Mouse (Mus musculus) gastrocnemius, postnatal 10 days (tissue): Measurements from ENCODE around the gene Foxj3. TPM values are rescaled to one million over a fixed set of nuclear protein-coding genes. Genes with fewer than 3 reads are reported as not detected.

ENCODE experiments used
- DNase-seq: peaks from one replicate; pipeline ENCODE4 v3.0.0; 2021; ENCODE audit warnings: mixed read lengths
- total RNA-seq, 2 experiments: library from RNA; stranded (reverse); gene quantifications; 2 replicates each; pipeline ENCODE4 v1.2.3; 2021

Foxj3 gene
- total RNA-seq, 2 experiments from 2014 or later = 32.1 to 38.2 TPM

DNA sequence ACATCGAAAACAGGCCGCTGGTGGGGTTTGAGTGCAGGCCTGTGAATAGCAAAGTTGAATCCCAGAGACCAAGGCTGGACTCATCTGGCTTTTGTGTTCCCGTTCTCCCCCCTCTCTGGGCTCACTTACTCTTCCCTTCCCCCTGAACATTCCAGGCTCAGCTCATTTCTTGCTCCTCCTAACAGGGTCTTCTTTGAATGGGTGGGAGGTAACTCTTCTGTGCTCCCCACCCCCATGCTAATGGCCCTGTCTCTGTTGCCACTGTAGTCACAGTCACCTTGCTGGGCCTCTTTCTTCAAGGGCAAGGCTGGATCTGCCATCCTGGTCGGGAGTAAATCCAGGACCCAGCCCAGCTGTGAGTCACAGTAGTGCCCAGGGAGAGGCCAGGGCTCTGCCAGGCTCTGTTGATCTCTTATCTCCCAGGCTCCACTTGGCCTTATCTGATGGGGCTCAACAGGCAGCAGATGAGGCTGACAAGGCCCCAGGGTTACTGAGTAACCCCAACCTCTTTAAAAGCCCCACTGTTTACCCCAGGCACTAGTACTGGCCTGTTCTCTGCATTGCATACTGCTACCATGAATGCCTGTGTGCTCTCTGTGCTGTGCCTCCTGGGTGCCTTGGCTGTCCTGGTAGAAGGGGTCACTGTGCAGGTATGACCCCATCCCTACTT is 100.5 kb downstream of the Foxj3 start, which contains the start of gene Guca2a:
Gene Guca2a, plus strand, starts transcription at position 529 of the 670 bp plus-strand sequence.
- no peak for DNase-seq

GRCm38 (mm10) chr4:119637946-119638345 is 101.1 kb downstream of the Foxj3 start:
- no peak for DNase-seq

GRCm38 (mm10) chr4:119638656-119639055 is 101.9 kb downstream of the Foxj3 start:
- no peak for DNase-seq

- no peak for DNase-seq
Observed at GRCm38 (mm10) chr4:119642666-119643065, 105.9 kb downstream of the Foxj3 start.

DNA sequence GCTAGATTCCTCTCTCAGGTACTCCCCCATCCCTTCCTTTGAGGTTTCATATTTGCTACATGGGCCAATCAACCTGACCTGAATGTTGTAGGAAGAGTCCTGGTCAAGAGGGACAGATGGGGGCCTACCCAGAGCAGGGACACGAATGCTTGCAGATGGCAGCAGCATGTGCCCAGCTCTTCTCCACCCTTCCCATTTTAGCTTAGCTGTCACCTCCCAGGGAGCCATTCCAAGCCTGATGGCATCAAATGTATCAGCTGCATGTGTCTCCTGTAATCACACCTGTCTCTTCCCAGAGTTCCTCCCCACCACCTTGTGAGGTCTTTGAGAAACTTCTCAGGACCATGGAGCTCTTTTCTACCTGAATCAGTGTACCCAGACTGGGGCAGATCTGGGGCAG is 120.2 kb downstream of the Foxj3 start:
- no peak for DNase-seq

GRCm38 (mm10) chr4:119658246-119658645 is 121.4 kb downstream of the Foxj3 start:
- no peak for DNase-seq

- no peak for DNase-seq
Observed at GRCm38 (mm10) chr4:119658731-119659130, 121.9 kb downstream of the Foxj3 start, which contains the start of gene Guca2b. Guca2b (minus strand) TSS chr4:119658954.

- DNase-seq = no peak
Observed at GRCm38 (mm10) chr4:119660007-119660406, 123.2 kb downstream of the Foxj3 start.

- DNase-seq = no peak
Observed at GRCm38 (mm10) chr4:119662151-119662550, 125.3 kb downstream of the Foxj3 start.

GRCm38 (mm10) chr4:119662976-119663375 is 126.2 kb downstream of the Foxj3 start:
- no peak for DNase-seq

DNA sequence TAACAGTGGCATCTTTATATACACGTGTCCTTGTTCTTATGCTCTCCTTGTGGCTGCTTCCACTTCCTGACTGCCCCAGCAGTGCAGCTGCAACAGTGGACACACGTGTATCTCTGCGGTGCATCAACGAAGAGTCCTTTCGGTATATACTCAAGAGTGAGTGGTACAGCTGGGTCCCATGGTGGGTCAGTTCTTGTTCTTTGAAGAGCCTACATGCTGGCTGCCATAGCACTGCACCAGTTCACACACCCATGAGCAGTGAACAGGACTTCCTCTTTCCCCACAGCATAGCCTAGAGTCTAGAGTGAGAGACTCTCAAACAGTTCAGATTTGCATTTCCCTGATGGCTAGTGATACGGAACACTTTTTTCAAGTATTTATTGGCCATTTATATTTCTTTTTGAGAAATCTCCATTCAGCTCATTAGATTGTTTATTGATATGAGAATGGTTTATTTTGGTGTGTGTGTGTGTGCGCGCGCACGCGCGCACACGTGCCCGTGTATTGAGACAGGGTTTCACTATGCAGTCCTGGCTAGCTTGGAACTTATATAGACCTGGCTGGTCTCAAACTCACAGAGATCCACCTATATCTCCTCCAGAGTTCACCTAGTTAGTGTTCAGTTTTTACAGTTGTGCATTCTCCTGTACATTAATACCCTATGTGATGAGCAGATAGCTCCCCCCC is 126.7 kb downstream of the Foxj3 start:
- DNase-seq = no peak

- DNase-seq = no peak
Observed at GRCm38 (mm10) chr4:119665166-119665565, 128.4 kb downstream of the Foxj3 start.

DNA sequence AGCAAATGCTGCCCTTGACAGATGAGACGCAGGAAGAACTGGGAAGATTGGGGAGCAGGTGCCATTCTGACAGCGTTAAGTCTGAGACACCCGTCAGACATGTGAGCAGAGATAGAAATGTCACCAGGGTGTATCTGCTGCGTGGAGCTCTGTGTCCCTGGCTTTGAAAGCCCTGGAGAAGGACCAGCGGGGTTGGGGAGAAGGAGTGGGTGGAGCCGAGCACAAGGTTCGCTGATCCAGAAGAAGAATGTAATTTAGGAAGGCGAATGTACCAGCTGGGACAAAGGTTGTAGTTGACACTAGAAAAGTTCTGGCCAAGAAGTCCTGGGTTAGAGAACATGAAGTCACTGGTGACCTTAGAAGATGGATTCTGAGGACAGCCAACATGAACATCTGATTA is 129.3 kb downstream of the Foxj3 start:
- no peak for DNase-seq

DNA sequence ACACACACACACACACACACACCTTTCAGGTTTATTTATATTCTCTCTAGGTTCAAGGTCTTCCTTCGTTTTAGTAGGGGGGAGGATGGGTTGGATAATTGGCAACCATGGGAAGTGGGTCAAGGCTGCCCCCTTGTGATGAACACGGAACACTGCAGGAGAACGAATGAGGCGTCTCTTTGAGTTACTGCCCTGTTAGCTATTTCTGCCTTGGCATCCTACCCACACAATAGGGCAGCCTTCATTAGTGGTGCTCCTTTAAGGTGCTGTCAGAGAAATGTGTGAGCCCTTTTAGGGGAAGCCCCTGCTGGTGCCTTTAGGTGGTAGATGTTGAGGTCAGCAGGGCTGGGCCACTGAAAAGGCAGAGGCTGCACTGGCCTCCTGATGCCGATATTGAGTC is 130.7 kb downstream of the Foxj3 start:
- no peak for DNase-seq

DNA sequence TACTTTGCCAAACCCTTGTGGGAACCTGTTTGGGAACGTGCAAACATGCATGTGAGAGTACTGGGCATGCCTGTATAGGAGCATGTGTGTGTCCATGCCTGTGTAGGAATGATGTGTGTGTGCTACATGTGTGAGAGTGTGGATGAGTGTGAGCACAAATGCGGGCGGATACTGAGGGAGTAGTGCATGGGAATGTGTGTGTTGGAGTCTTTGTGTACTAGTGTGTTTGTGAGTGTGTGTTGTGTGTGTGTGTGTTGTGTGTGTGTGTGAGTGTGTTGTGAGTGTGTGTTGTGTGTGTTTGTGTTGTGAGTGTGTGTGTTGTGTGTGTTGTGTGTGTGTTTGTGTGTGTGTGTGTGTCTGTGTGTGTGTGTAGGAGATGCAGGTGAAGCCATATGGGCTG is 131.4 kb downstream of the Foxj3 start:
- DNase-seq = no peak

GRCm38 (mm10) chr4:119668596-119668995 is 131.8 kb downstream of the Foxj3 start:
- DNase-seq = no peak

DNA sequence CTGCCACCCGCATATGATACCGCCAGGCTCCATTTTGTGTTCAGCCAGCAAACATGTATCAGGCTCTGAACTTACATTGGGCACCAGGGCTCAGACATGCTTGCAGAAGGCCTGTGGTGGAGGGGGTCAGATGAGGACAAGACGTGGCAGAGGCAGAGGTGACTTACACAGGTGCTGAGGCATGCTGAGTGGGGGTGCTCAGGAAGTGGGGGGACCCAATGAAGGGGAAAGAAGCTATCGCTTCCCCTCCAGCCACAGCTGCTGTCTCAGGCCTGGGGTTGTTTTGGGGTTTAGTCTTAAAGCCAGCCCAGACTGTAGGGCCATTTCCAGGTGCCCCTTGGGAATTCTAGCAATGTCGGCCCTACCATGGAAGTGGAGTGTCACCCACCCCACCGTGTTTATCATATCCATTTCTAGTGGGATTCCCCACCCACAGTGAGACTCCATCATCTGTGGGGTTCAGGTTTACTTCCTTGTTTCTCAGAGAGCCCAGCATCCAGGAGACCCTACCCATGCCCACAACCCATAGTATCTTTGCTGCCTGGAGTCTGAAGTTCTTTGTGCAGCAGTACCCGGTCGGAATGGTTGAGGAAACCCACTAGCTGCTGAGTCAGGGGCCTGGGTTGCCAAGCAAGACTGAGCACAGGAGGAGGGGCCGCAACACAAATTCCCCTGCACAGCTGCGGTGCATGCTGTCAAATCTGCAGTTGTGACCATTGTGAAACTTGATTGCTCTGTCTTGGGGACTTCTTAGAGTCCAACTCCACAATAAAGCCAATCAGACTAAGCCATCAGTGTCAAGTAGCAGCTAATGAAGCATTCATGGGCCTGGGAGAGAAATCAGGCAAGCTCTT is 132.8 kb downstream of the Foxj3 start:
- DNase-seq = no peak

DNA sequence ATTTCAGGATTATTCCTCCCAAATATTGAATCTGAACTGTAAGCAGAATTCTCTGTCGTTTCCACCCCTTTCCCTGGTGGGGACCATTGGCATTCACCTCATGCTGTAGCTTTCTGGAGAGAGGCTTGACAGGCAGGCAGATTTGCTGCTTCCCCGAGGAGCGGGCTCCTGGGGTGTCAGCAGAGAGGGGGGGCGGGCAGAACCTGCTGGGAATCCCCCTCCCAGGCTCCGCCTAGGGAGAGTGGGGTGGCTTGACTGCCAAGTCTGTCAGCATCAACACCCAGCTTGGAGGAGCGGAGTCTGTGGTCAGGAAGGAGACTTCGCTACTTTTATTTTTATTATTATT is 133.4 kb downstream of the Foxj3 start:
- DNase-seq = no peak

- no peak for DNase-seq
Observed at GRCm38 (mm10) chr4:119670736-119671135, 133.9 kb downstream of the Foxj3 start.

- no peak for DNase-seq
Observed at GRCm38 (mm10) chr4:119671164-119671563, 134.4 kb downstream of the Foxj3 start.

DNA sequence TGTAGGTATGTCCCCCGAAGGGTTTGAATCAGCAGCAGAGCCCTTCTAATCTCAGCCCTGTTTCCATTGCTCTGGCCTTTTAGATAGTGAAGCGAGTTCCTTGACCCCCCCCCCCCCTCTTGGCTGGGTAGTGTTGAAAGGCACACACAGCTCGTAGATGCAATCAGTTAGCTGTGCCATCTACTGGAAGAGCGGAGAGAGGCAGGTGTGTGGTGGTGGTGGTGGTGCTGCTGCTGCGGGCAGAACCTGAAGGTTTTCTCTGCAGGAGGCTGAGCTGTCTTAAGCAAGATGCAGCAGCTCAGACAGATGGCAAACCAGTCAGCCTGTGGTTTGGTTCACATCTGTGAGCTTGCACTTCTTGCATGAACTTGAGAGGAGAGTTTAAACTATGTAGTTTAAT is 135.9 kb downstream of the Foxj3 start:
- no peak for DNase-seq
